Mouse (Mus musculus): ENCODE data around the gene Sept1. TPM values are rescaled to one million over a fixed set of nuclear protein-coding genes. Genes with fewer than 3 reads are reported as not detected.

The Sept1 gene
- polyA plus RNA-seq, 1 experiment: 280 TPM

GRCm38 (mm10) chr7:127220440-127220839, 12.5 kb downstream of the Sept1 start:
- DNase-seq (ENCODE audit: low read depth in 1 of 2, low spot score in 2 of 2): no peak
- H3K27me3 ChIP-seq (ENCODE audit: control insufficient read depth, insufficient read depth, low read length): no peaks in the 10 kb centered on the region
- no peak overlapping the region for H3K4me3 ChIP-seq (ENCODE audit: extremely low read depth, insufficient read depth, insufficient read length)
- no peak for TF ChIP-seq POLR2A (IDR thresholded peaks at IDR 0.05; ENCODE audit: low read depth, low read length)
- TF ChIP-seq CTCF (IDR thresholded peaks at IDR 0.05; ENCODE audit: extremely low read depth, insufficient read depth, insufficient read length, insufficient replicate concordance): no peak
- WGBS: 59% methylated on average over 6 of the region's 6 CpGs
- H3K4me1 ChIP-seq (ENCODE audit: control insufficient read depth, insufficient read depth, insufficient read length): peaks cover 21% of the 10 kb centered on the region; the same call in 1 of the 2 replicates
- H3K36me3 ChIP-seq (ENCODE audit: control insufficient read depth, insufficient read depth, low read length): peaks cover 2% of the 10 kb centered on the region; the same call in 1 of the 2 replicates
- H3K27ac ChIP-seq (ENCODE audit: insufficient read depth, low read length): peak overlapping the region; percentile 58

GRCm38 (mm10) chr7:127218670-127219069, 14.3 kb downstream of the Sept1 start:
- H3K36me3 ChIP-seq (ENCODE audit: control insufficient read depth, insufficient read depth, low read length): peaks cover 14% of the 10 kb centered on the region
- H3K27me3 ChIP-seq (ENCODE audit: control insufficient read depth, insufficient read depth, low read length): no peaks in the 10 kb centered on the region
- TF ChIP-seq CTCF (IDR thresholded peaks at IDR 0.05; ENCODE audit: extremely low read depth, insufficient read depth, insufficient read length, insufficient replicate concordance): no peak
- no peak for TF ChIP-seq POLR2A (IDR thresholded peaks at IDR 0.05; ENCODE audit: low read depth, low read length)
- H3K4me3 ChIP-seq (ENCODE audit: extremely low read depth, insufficient read depth, insufficient read length): peak overlapping the region; percentile 34; the same call in 1 of the 2 replicates
- DNase-seq (ENCODE audit: low read depth in 1 of 2, low spot score in 2 of 2): no peak
- 21% methylated on average over 4 of the region's 4 CpGs for whole genome bisulfite sequencing
- peaks cover 25% of the 10 kb centered on the region; the same call in 1 of the 2 replicates for H3K4me1 ChIP-seq (ENCODE audit: control insufficient read depth, insufficient read depth, insufficient read length)
- peak overlapping the region; percentile 95 for H3K27ac ChIP-seq (ENCODE audit: insufficient read depth, low read length)

GRCm38 (mm10) chr7:127217901-127218642, 14.9 kb downstream of the Sept1 start:
- H3K27ac ChIP-seq (ENCODE audit: insufficient read depth, low read length): peak overlapping the region; percentile 95
- peak in 1 of 2 experiments; percentile 70 for DNase-seq (ENCODE audit: low read depth in 1 of 2, low spot score in 2 of 2)
- 9% methylated on average over 10 of the region's 10 CpGs for WGBS
- peak overlapping the region; percentile 72 for H3K4me3 ChIP-seq (ENCODE audit: extremely low read depth, insufficient read depth, insufficient read length)
- peaks cover 15% of the 10 kb centered on the region for H3K36me3 ChIP-seq (ENCODE audit: control insufficient read depth, insufficient read depth, low read length)
- H3K4me1 ChIP-seq (ENCODE audit: control insufficient read depth, insufficient read depth, insufficient read length): peaks cover 25% of the 10 kb centered on the region; the same call in 1 of the 2 replicates
- TF ChIP-seq POLR2A (IDR thresholded peaks at IDR 0.05; ENCODE audit: low read depth, low read length) (peak; percentile 71; the same call in 1 of the 2 replicates), CTCF (IDR thresholded peaks at IDR 0.05; ENCODE audit: extremely low read depth, insufficient read depth, insufficient read length, insufficient replicate concordance) (no peak)
- H3K27me3 ChIP-seq (ENCODE audit: control insufficient read depth, insufficient read depth, low read length): no peaks in the 10 kb centered on the region

- no peak for TF ChIP-seq CTCF (IDR thresholded peaks at IDR 0.05; ENCODE audit: extremely low read depth, insufficient read depth, insufficient read length, insufficient replicate concordance)
- TF ChIP-seq POLR2A (IDR thresholded peaks at IDR 0.05; ENCODE audit: low read depth, low read length): no peak
- Histone ChIP-seq H3K4me3 (ENCODE audit: extremely low read depth, insufficient read depth, insufficient read length) (peak overlapping the region; percentile 72), H3K4me1 (ENCODE audit: control insufficient read depth, insufficient read depth, insufficient read length) (peaks cover 25% of the 10 kb centered on the region; the same call in 1 of the 2 replicates), H3K36me3 (ENCODE audit: control insufficient read depth, insufficient read depth, low read length) (peaks cover 17% of the 10 kb centered on the region), H3K27me3 (ENCODE audit: control insufficient read depth, insufficient read depth, low read length) (no peaks in the 10 kb centered on the region), H3K27ac (ENCODE audit: insufficient read depth, low read length) (peak overlapping the region; percentile 95)
- no peak for DNase-seq (ENCODE audit: low read depth in 1 of 2, low spot score in 2 of 2)
- WGBS: 44% methylated on average over 6 of the region's 6 CpGs
Measured at GRCm38 (mm10) chr7:127217475-127217874, 15.5 kb downstream of the Sept1 start.

- WGBS: 74% methylated on average over 5 of the region's 5 CpGs
Measured at GRCm38 (mm10) chr7:127216307-127216706, 16.6 kb downstream of the Sept1 start.

GRCm38 (mm10) chr7:127214981-127215871, 17.7 kb downstream of the Sept1 start:
- peak in 1 of 2 experiments; percentile 66 for DNase-seq (ENCODE audit: low read depth in 1 of 2, low spot score in 2 of 2)
- Histone ChIP-seq H3K4me3 (ENCODE audit: extremely low read depth, insufficient read depth, insufficient read length) (peak overlapping the region; percentile 21; the same call in 1 of the 2 replicates), H3K36me3 (ENCODE audit: control insufficient read depth, insufficient read depth, low read length) (peaks cover 17% of the 10 kb centered on the region), H3K27ac (ENCODE audit: insufficient read depth, low read length) (peak overlapping the region; percentile 34; the same call in 1 of the 2 replicates), H3K4me1 (ENCODE audit: control insufficient read depth, insufficient read depth, insufficient read length) (peaks cover 34% of the 10 kb centered on the region; the same call in 1 of the 2 replicates), H3K27me3 (ENCODE audit: control insufficient read depth, insufficient read depth, low read length) (no peaks in the 10 kb centered on the region)
- TF ChIP-seq POLR2A (IDR thresholded peaks at IDR 0.05; ENCODE audit: low read depth, low read length) (no peak), CTCF (IDR thresholded peaks at IDR 0.05; ENCODE audit: extremely low read depth, insufficient read depth, insufficient read length, insufficient replicate concordance) (peak; percentile 85; the same call in 1 of the 2 replicates)
- WGBS: 48% methylated on average over 33 of the region's 33 CpGs

More at GRCm38 (mm10) chr7:127216307-127216706, 16.6 kb downstream of the Sept1 start:
- H3K27ac ChIP-seq (ENCODE audit: insufficient read depth, low read length): no peak overlapping the region
- H3K36me3 ChIP-seq (ENCODE audit: control insufficient read depth, insufficient read depth, low read length): peaks cover 17% of the 10 kb centered on the region
- no peak overlapping the region for H3K4me3 ChIP-seq (ENCODE audit: extremely low read depth, insufficient read depth, insufficient read length)
- no peak for DNase-seq (ENCODE audit: low read depth in 1 of 2, low spot score in 2 of 2)
- no peaks in the 10 kb centered on the region for H3K27me3 ChIP-seq (ENCODE audit: control insufficient read depth, insufficient read depth, low read length)
- H3K4me1 ChIP-seq (ENCODE audit: control insufficient read depth, insufficient read depth, insufficient read length): peaks cover 27% of the 10 kb centered on the region; the same call in 1 of the 2 replicates
- TF ChIP-seq POLR2A (IDR thresholded peaks at IDR 0.05; ENCODE audit: low read depth, low read length) (no peak), CTCF (IDR thresholded peaks at IDR 0.05; ENCODE audit: extremely low read depth, insufficient read depth, insufficient read length, insufficient replicate concordance) (no peak)

All from spleen, adult 2 months (tissue).